Mouse (Mus musculus) liver, postnatal 0 days (tissue): ENCODE measurements around the gene Pou3f4.

Source experiments
- CTCF ChIP-seq: sonication (generic); IDR thresholded peaks from 2 replicates; pipeline ENCODE4 v1.5.1; 2016; ENCODE audit warnings: antibody characterized with exemption, low read depth
- EP300 ChIP-seq: IDR thresholded peaks from 2 replicates; pipeline ENCODE4 v1.6.1; 2016; ENCODE audit warnings: antibody characterized with exemption, low read depth, mild to moderate bottlenecking

DNA sequence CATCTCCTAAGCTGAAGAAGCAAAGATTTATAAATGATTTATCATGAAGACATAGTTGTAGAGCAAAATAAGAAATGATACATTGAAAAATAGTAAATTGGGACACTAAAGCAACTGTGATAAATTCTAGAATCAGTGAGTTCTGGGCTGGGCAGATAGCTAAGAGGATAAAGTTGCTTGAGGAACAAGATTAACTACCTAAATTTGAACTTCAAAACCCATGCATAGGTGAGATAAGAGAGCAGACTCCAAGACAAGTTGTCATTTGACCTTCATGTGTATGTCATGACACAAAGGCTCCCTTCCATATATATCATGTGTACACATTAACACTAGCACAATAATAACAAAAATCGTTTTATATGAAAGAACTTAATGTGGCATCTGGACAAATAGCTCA lies 48.1 kb upstream of the Pou3f4 start:
- TF ChIP-seq CTCF (no peak), EP300 (no peak)
